In genomic region chr10:127120301-127121065, GRCm38 (mm10) we compare ENCODE assay signal across 8 mouse cellular contexts. TPM values are rescaled to one million over a fixed set of nuclear protein-coding genes. Genes with fewer than 3 reads are reported as not detected.
A peak's percentile ranks its signal among the peaks of the same experiment; 100 is the strongest.
DNase-seq lines count a peak whose midpoint lies in the region; ATAC-seq and TF ChIP-seq lines count a peak whose summit lies in the region.

No protein-coding gene starts in this region.

- H3K4me3 ChIP-seq in lung, postnatal 0 days (ENCODE audit: low read depth, low read length) = peak overlapping the region; percentile 75
- H3K4me3 ChIP-seq in forebrain, embryonic 12.5 days (replicated peaks) = peak overlapping the region; percentile 84
- H3K4me3 ChIP-seq in limb, embryonic 11.5 days (ENCODE audit: low read depth, low read length) = peak overlapping the region; percentile 86
- peak overlapping the region; percentile 96 for H3K4me3 ChIP-seq in neural tube, embryonic 15.5 days (replicated peaks)

- 2% methylated on average over 34 of the region's 34 CpGs for WGBS in lung, postnatal 0 days
- WGBS in forebrain, embryonic 12.5 days = 2% methylated on average over 32 of the region's 34 CpGs
- WGBS in limb, embryonic 11.5 days = 4% methylated on average over 34 of the region's 34 CpGs
- 1% methylated on average over 34 of the region's 34 CpGs for WGBS in neural tube, embryonic 15.5 days

- TF ChIP-seq CTCF in lung, postnatal 0 days (IDR thresholded peaks at IDR 0.05) = peak; percentile 8; the same call in 1 of the 2 replicates

- peak overlapping the region; percentile 6; the same call in 1 of the 2 replicates for H3K27ac ChIP-seq in lung, postnatal 0 days (ENCODE audit: low read length)
- no peak overlapping the region for H3K27ac ChIP-seq in forebrain, embryonic 12.5 days
- no peak overlapping the region for H3K27ac ChIP-seq in limb, embryonic 11.5 days (replicated peaks; ENCODE audit: low read depth, low read length)
- H3K27ac ChIP-seq in neural tube, embryonic 15.5 days (replicated peaks) = peak overlapping the region; percentile 67

- peak; percentile 20 for ATAC-seq in lung, postnatal 0 days
- ATAC-seq in forebrain, embryonic 12.5 days (ENCODE audit: low FRiP score) = peak; percentile 47
- peak; percentile 23; the same call in 1 of the 2 replicates for ATAC-seq in limb, embryonic 11.5 days (ENCODE audit: insufficient number of reproducible peaks, low FRiP score, low TSS enrichment, low read depth)
- ATAC-seq in neural tube, embryonic 15.5 days (ENCODE audit: low FRiP score) = peak; percentile 48

- peak overlapping the region; percentile 93 for H3K4me2 ChIP-seq in lung, postnatal 0 days (replicated peaks; ENCODE audit: low read depth, low read length)
- H3K4me2 ChIP-seq in forebrain, embryonic 12.5 days = peak overlapping the region; percentile 90
- peak overlapping the region; percentile 96 for H3K4me2 ChIP-seq in limb, embryonic 11.5 days (ENCODE audit: low read depth, severe bottlenecking)
- H3K4me2 ChIP-seq in neural tube, embryonic 15.5 days = peak overlapping the region; percentile 95

- H3K27me3 ChIP-seq in lung, postnatal 0 days (replicated peaks; ENCODE audit: insufficient read depth, low read length) = no peaks in the 10 kb centered on the region
- H3K27me3 ChIP-seq in forebrain, embryonic 12.5 days = no peaks in the 10 kb centered on the region
- no peaks in the 10 kb centered on the region for H3K27me3 ChIP-seq in limb, embryonic 11.5 days (ENCODE audit: control insufficient read depth, insufficient read depth, low read length)
- no peaks in the 10 kb centered on the region for H3K27me3 ChIP-seq in neural tube, embryonic 15.5 days (replicated peaks)

- H3K36me3 ChIP-seq in lung, postnatal 0 days (ENCODE audit: insufficient read depth, low read length) = peaks cover 26% of the 10 kb centered on the region
- peaks cover 38% of the 10 kb centered on the region for H3K36me3 ChIP-seq in forebrain, embryonic 12.5 days (replicated peaks)
- H3K36me3 ChIP-seq in limb, embryonic 11.5 days (ENCODE audit: control insufficient read depth, insufficient read depth, low read length) = peaks cover 4% of the 10 kb centered on the region; the same call in 1 of the 2 replicates
- peaks cover 40% of the 10 kb centered on the region for H3K36me3 ChIP-seq in neural tube, embryonic 15.5 days

- no peak for TF ChIP-seq EP300 in lung, postnatal 0 days (IDR thresholded peaks at IDR 0.05)

- H3K9me3 ChIP-seq in lung, postnatal 0 days (ENCODE audit: low read length) = no peaks in the 10 kb centered on the region
- no peaks in the 10 kb centered on the region for H3K9me3 ChIP-seq in forebrain, embryonic 12.5 days
- no peaks in the 10 kb centered on the region for H3K9me3 ChIP-seq in limb, embryonic 11.5 days (ENCODE audit: control insufficient read depth, low read length)
- no peaks in the 10 kb centered on the region for H3K9me3 ChIP-seq in neural tube, embryonic 15.5 days (replicated peaks)

- intact Hi-C loops in gastrocnemius, postnatal 14 days (cut with DNase I; ENCODE audit: low total_unique reads) = no loop called here

- H3K9ac ChIP-seq in lung, postnatal 0 days (replicated peaks; ENCODE audit: low read depth) = peak overlapping the region; percentile 80
- peak overlapping the region; percentile 78 for H3K9ac ChIP-seq in forebrain, embryonic 12.5 days
- H3K9ac ChIP-seq in limb, embryonic 11.5 days (ENCODE audit: low read length) = peak overlapping the region; percentile 65
- H3K9ac ChIP-seq in neural tube, embryonic 15.5 days (replicated peaks) = peak overlapping the region; percentile 84

- peak; percentile 20 for DNase-seq in adrenal gland, postnatal 10 days
- DNase-seq in adrenal gland, adult 8-10 months = no peak
- DNase-seq in lung, postnatal 0 days (ENCODE audit: low spot score) = no peak
- no peak for DNase-seq in lung, adult 18-20 months
- peak; percentile 23 for DNase-seq in limb, embryonic 11.5 days (ENCODE audit: low spot score)
- DNase-seq in gastrocnemius, postnatal 14 days = no peak

- H3K4me1 ChIP-seq in lung, postnatal 0 days (ENCODE audit: insufficient read depth, low read depth, low read length) = 0 out of 2 replicates have a peak, but pooled peaks cover 4% of the 10 kb centered on the region
- peaks cover 16% of the 10 kb centered on the region for H3K4me1 ChIP-seq in forebrain, embryonic 12.5 days
- peaks cover 4% of the 10 kb centered on the region; the same call in 1 of the 2 replicates for H3K4me1 ChIP-seq in limb, embryonic 11.5 days (ENCODE audit: control insufficient read depth, insufficient read depth, low read length)
- H3K4me1 ChIP-seq in neural tube, embryonic 15.5 days = peaks cover 39% of the 10 kb centered on the region

RNA-seq across cellular contexts. Expression of gene Os9, which starts 0.4 kb away (rescaled TPM):
- total RNA-seq in adrenal gland, postnatal 10 days (2021) = 10 to 100 TPM; 82.0 to 88.6 TPM
- 100 to 1,000 TPM; 139 to 153 (median 150) TPM for total RNA-seq in adrenal gland, adult 8-10 months (2022)
- 112 and 113 TPM in 2 replicates for polyA plus RNA-seq in lung, postnatal 0 days (2015; fragmentation: Nextera tagmentation; extraction: Ambion mirVana)
- 86.1 and 90.2 TPM in 2 replicates for polyA plus RNA-seq in forebrain, embryonic 12.5 days (2016; fragmentation: Nextera tagmentation; extraction: Ambion mirVana)
- polyA plus RNA-seq in limb, embryonic 11.5 days (2014; fragmentation: Nextera tagmentation; extraction: Ambion mirVana) = 29.5 and 32.7 TPM in 2 replicates
- 127 and 130 TPM in 2 replicates for polyA plus RNA-seq in neural tube, embryonic 15.5 days (2015; fragmentation: Nextera tagmentation; extraction: Ambion mirVana)
- total RNA-seq in gastrocnemius, postnatal 14 days (2021) = 10 to 100 TPM; 20.3 to 23.5 TPM

RNA-seq across cellular contexts. Expression of gene B4galnt1, which starts 44.5 kb away (rescaled TPM):
- 10 to 100 TPM; 12.7 to 16.3 TPM for total RNA-seq in adrenal gland, postnatal 10 days (2021)
- total RNA-seq in adrenal gland, adult 8-10 months (2022) = 10 to 100 TPM in 2 of 4 experiments, 1 to 10 TPM in 2; 8.8 to 13.4 (median 11.1) TPM
- 9.1 and 9.6 TPM in 2 replicates for polyA plus RNA-seq in lung, postnatal 0 days (2015; fragmentation: Nextera tagmentation; extraction: Ambion mirVana)
- 13.3 and 14.7 TPM in 2 replicates for polyA plus RNA-seq in forebrain, embryonic 12.5 days (2016; fragmentation: Nextera tagmentation; extraction: Ambion mirVana)
- polyA plus RNA-seq in limb, embryonic 11.5 days (2014; fragmentation: Nextera tagmentation; extraction: Ambion mirVana) = 3.4 TPM in 2 replicates
- 69.5 and 70.4 TPM in 2 replicates for polyA plus RNA-seq in neural tube, embryonic 15.5 days (2015; fragmentation: Nextera tagmentation; extraction: Ambion mirVana)
- total RNA-seq in gastrocnemius, postnatal 14 days (2021) = 1 to 10 TPM; 1.5 to 1.9 TPM

RNA-seq across cellular contexts. Expression of gene Agap2, which starts 45.4 kb away (rescaled TPM):
- 1 to 10 TPM; 5.7 to 6.2 TPM for total RNA-seq in adrenal gland, postnatal 10 days (2021)
- 1 to 10 TPM; 3.0 to 7.5 (median 5.5) TPM for total RNA-seq in adrenal gland, adult 8-10 months (2022)
- polyA plus RNA-seq in lung, postnatal 0 days (2015; fragmentation: Nextera tagmentation; extraction: Ambion mirVana) = 0.04 and 0.32 TPM in 2 replicates
- polyA plus RNA-seq in forebrain, embryonic 12.5 days (2016; fragmentation: Nextera tagmentation; extraction: Ambion mirVana) = 0.73 and 1.1 TPM in 2 replicates
- polyA plus RNA-seq in limb, embryonic 11.5 days (2014; fragmentation: Nextera tagmentation; extraction: Ambion mirVana) = 0.05 and 0.06 TPM in 2 replicates
- 4.6 and 5.3 TPM in 2 replicates for polyA plus RNA-seq in neural tube, embryonic 15.5 days (2015; fragmentation: Nextera tagmentation; extraction: Ambion mirVana)
- 1 to 10 TPM; 3.4 to 6.7 TPM for total RNA-seq in gastrocnemius, postnatal 14 days (2021)

RNA-seq across cellular contexts. Expression of gene Tspan31, which starts 50.4 kb away (rescaled TPM):
- 10 to 100 TPM; 81.7 to 94.3 TPM for total RNA-seq in adrenal gland, postnatal 10 days (2021)
- 100 to 1,000 TPM; 120 to 138 (median 128) TPM for total RNA-seq in adrenal gland, adult 8-10 months (2022)
- polyA plus RNA-seq in lung, postnatal 0 days (2015; fragmentation: Nextera tagmentation; extraction: Ambion mirVana) = 99.5 and 110 TPM in 2 replicates
- 139 and 158 TPM in 2 replicates for polyA plus RNA-seq in forebrain, embryonic 12.5 days (2016; fragmentation: Nextera tagmentation; extraction: Ambion mirVana)
- 123 and 134 TPM in 2 replicates for polyA plus RNA-seq in limb, embryonic 11.5 days (2014; fragmentation: Nextera tagmentation; extraction: Ambion mirVana)
- polyA plus RNA-seq in neural tube, embryonic 15.5 days (2015; fragmentation: Nextera tagmentation; extraction: Ambion mirVana) = 108 and 123 TPM in 2 replicates
- total RNA-seq in gastrocnemius, postnatal 14 days (2021) = 10 to 100 TPM; 26.5 to 31.6 TPM

RNA-seq across cellular contexts. Expression of gene Cdk4, which starts 57.1 kb away (rescaled TPM):
- total RNA-seq in adrenal gland, postnatal 10 days (2021) = 100 to 1,000 TPM; 267 to 302 TPM
- 100 to 1,000 TPM; 197 to 246 (median 230) TPM for total RNA-seq in adrenal gland, adult 8-10 months (2022)
- polyA plus RNA-seq in lung, postnatal 0 days (2015; fragmentation: Nextera tagmentation; extraction: Ambion mirVana) = 358 and 362 TPM in 2 replicates
- 2,431 and 2,450 TPM in 2 replicates for polyA plus RNA-seq in forebrain, embryonic 12.5 days (2016; fragmentation: Nextera tagmentation; extraction: Ambion mirVana)
- polyA plus RNA-seq in limb, embryonic 11.5 days (2014; fragmentation: Nextera tagmentation; extraction: Ambion mirVana) = 2,988 and 3,194 TPM in 2 replicates
- 551 and 796 TPM in 2 replicates for polyA plus RNA-seq in neural tube, embryonic 15.5 days (2015; fragmentation: Nextera tagmentation; extraction: Ambion mirVana)
- 10 to 100 TPM; 62.5 to 84.0 TPM for total RNA-seq in gastrocnemius, postnatal 14 days (2021)

Comparison
In these comparisons a context has a peak if more than half of its experiments do, and no peak if none do; other contexts are left out.
1. DNase-seq: peak in adrenal gland, postnatal 10 days (single experiment) and limb, embryonic 11.5 days (single experiment); none in adrenal gland, adult 8-10 months (single experiment), lung, postnatal 0 days (single experiment), lung, adult 18-20 months (0 of 2) and gastrocnemius, postnatal 14 days (single experiment).
2. H3K27ac ChIP-seq: peak in lung, postnatal 0 days (single experiment) and neural tube, embryonic 15.5 days (single experiment); none in forebrain, embryonic 12.5 days (single experiment) and limb, embryonic 11.5 days (single experiment).
3. Peak in every context shown above with its lines, with median percentiles within 50 percentile points of each other: ATAC-seq, H3K4me2 ChIP-seq, H3K4me3 ChIP-seq and H3K9ac ChIP-seq.